In genomic region chr14:67582201-67582782, GRCm38 (mm10) we compare ENCODE assay signal across 13 mouse cellular contexts.
DNase-seq lines count a peak whose midpoint lies in the region; ATAC-seq and TF ChIP-seq lines count a peak whose summit lies in the region.
"Had no signal": no experiment of that assay in that cellular context is flagged by ENCODE, and none has a peak within 500 bp of the region (broad histone marks: within the 10 kb centered on the region; RNA-seq: fewer than 3 reads in every experiment).

No protein-coding gene starts in this region.

- H3K9ac ChIP-seq in hindbrain, postnatal 0 days (replicated peaks; ENCODE audit: low read length) = no peak overlapping the region
- no peak overlapping the region for H3K9ac ChIP-seq in midbrain, embryonic 15.5 days
- H3K9ac ChIP-seq: heart, embryonic 15.5 days had no signal

- no peaks in the 10 kb centered on the region; the same call in 1 of the 2 replicates for H3K9me3 ChIP-seq in hindbrain, postnatal 0 days (ENCODE audit: low read length)
- H3K9me3 ChIP-seq in hindbrain, embryonic 10.5 days = 0 out of 2 replicates have a peak, but pooled peaks cover 5% of the 10 kb centered on the region
- no peaks in the 10 kb centered on the region for H3K9me3 ChIP-seq in midbrain, embryonic 15.5 days
- H3K9me3 ChIP-seq: heart, embryonic 15.5 days had no signal

- peak; percentile 66 to 72 for DNase-seq in cerebellum, postnatal 10 days
- no peak for DNase-seq in cerebellum, postnatal 36 days
- DNase-seq in hindbrain, postnatal 0 days (ENCODE audit: low spot score) = peak; percentile 60
- no peak for DNase-seq in hindbrain, embryonic 10.5 days (ENCODE audit: low spot score)
- peak; percentile 73 to 78 for DNase-seq in layer of hippocampus, adult 18-20 months (ENCODE audit: low spot score in 2 of 2)
- no peak for DNase-seq in T-cell, adult 2 months (ENCODE audit: low spot score)
- DNase-seq in ovary, postnatal 14 days (ENCODE audit: low spot score) = no peak
- DNase-seq: gastrocnemius, postnatal 36 days; lung, postnatal 10 days; thymus, adult 2 months had no signal

- no peaks in the 10 kb centered on the region for H3K27me3 ChIP-seq in hindbrain, postnatal 0 days (ENCODE audit: insufficient read depth, low read length)
- H3K27me3 ChIP-seq in hindbrain, embryonic 10.5 days (ENCODE audit: insufficient read depth, poor library complexity, severe bottlenecking) = no peaks in the 10 kb centered on the region
- H3K27me3 ChIP-seq in midbrain, embryonic 15.5 days (replicated peaks) = no peaks in the 10 kb centered on the region
- H3K27me3 ChIP-seq: heart, embryonic 15.5 days had no signal

- WGBS in hindbrain, postnatal 0 days = 37% methylated on average over 8 of the region's 8 CpGs
- 82% methylated on average over 8 of the region's 8 CpGs for WGBS in hindbrain, embryonic 10.5 days
- 56% methylated on average over 8 of the region's 8 CpGs for WGBS in midbrain, embryonic 15.5 days

- H3K4me3 ChIP-seq in hindbrain, postnatal 0 days (ENCODE audit: low read length) = no peak overlapping the region
- H3K4me3 ChIP-seq in hindbrain, embryonic 10.5 days = no peak overlapping the region
- H3K4me3 ChIP-seq in midbrain, embryonic 15.5 days = no peak overlapping the region
- H3K4me3 ChIP-seq: heart, embryonic 15.5 days had no signal

- H3K4me2 ChIP-seq in hindbrain, postnatal 0 days (ENCODE audit: low read depth, low read length) = no peak overlapping the region
- H3K4me2 ChIP-seq in midbrain, embryonic 15.5 days = no peak overlapping the region
- H3K4me2 ChIP-seq: heart, embryonic 15.5 days; liver, embryonic 11.5 days had no signal

- no peak for TF ChIP-seq CTCF in hindbrain, postnatal 0 days (IDR thresholded peaks at IDR 0.05; ENCODE audit: low read depth)

- H3K27ac ChIP-seq in hindbrain, postnatal 0 days = no peak overlapping the region
- H3K27ac ChIP-seq in hindbrain, embryonic 10.5 days = no peak overlapping the region
- H3K27ac ChIP-seq in midbrain, embryonic 15.5 days = 0 out of 2 replicates have a peak overlapping the region, but pooled peaks have one; percentile 42
- H3K27ac ChIP-seq: heart, embryonic 15.5 days had no signal

- H3K36me3 ChIP-seq in hindbrain, postnatal 0 days (ENCODE audit: insufficient read depth, low read length) = no peaks in the 10 kb centered on the region
- H3K36me3 ChIP-seq in hindbrain, embryonic 10.5 days = no peaks in the 10 kb centered on the region
- H3K36me3 ChIP-seq in midbrain, embryonic 15.5 days (replicated peaks) = no peaks in the 10 kb centered on the region
- H3K36me3 ChIP-seq: heart, embryonic 15.5 days had no signal

- H3K4me1 ChIP-seq in hindbrain, postnatal 0 days (ENCODE audit: insufficient read depth, low read length) = no peaks in the 10 kb centered on the region
- H3K4me1 ChIP-seq in hindbrain, embryonic 10.5 days (replicated peaks) = 0 out of 2 replicates have a peak, but pooled peaks cover 3% of the 10 kb centered on the region
- H3K4me1 ChIP-seq in midbrain, embryonic 15.5 days = peaks cover 11% of the 10 kb centered on the region; the same call in 1 of the 2 replicates
- H3K4me1 ChIP-seq: heart, embryonic 15.5 days had no signal

- no peak for ATAC-seq in hindbrain, postnatal 0 days
- ATAC-seq in midbrain, embryonic 15.5 days (replicated peaks) = no peak

Comparison
In these comparisons a context has a peak if more than half of its experiments do, and no peak if none do; other contexts are left out.
1. DNase-seq: peak in cerebellum, postnatal 10 days (2 of 2), hindbrain, postnatal 0 days (single experiment) and layer of hippocampus, adult 18-20 months (2 of 2); none in cerebellum, postnatal 36 days (0 of 2), hindbrain, embryonic 10.5 days (single experiment), T-cell, adult 2 months (single experiment) and ovary, postnatal 14 days (single experiment).